Mouse (Mus musculus): ENCODE results near the gene 6430550D23Rik.

GRCm38 (mm10) chr2:155946069-155946468 lies 61.7 kb downstream of the 6430550D23Rik start:
- peak; percentile 88 for TF ChIP-seq CTCF (IDR thresholded peaks at IDR 0.05)
- TF ChIP-seq POLR2A (IDR thresholded peaks at IDR 0.05; ENCODE audit: insufficient read depth, low read depth, low read length): no peak
- TF ChIP-seq EP300 (IDR thresholded peaks at IDR 0.05; ENCODE audit: insufficient read depth, low read depth, low read length): 0 out of 2 replicates have a peak, but pooled peaks have one; percentile 37

Data from heart, adult 2 months (tissue).